Mouse (Mus musculus) CH12.LX (cell line): Measurements from ENCODE around the gene Sepsecs.

ENCODE experiments used
- CTCF ChIP-seq, 2 experiments: IDR thresholded peaks in 1 of 2; conservative IDR thresholded peaks in 1 of 2; 2 replicates each; pipeline ENCODE4 v1.5.1; 2011 to 2012; ENCODE audit warnings: low read depth in 2 of 2, low read length in 2 of 2, improper control_type of control experiment in 1 of 2, inconsistent platforms in 1 of 2, mild to moderate bottlenecking in 1 of 2, moderate library complexity in 1 of 2
- EP300 ChIP-seq: IDR thresholded peaks from 2 replicates; pipeline ENCODE4 v1.6.1; 2011; ENCODE audit warnings: low read length, improper control_type of control experiment
- JUND ChIP-seq: conservative IDR thresholded peaks from 2 replicates; pipeline ENCODE4 v1.6.1; 2011; ENCODE audit warnings: low read depth, low read length, improper control_type of control experiment
- POLR2AphosphoS2 ChIP-seq: IDR thresholded peaks from 2 replicates; pipeline ENCODE4 v1.6.1; 2011; ENCODE audit warnings: low read depth, low read length, improper control_type of control experiment
- ZMIZ1 ChIP-seq: IDR thresholded peaks from 2 replicates; pipeline ENCODE4 v1.6.1; 2012; ENCODE audit warnings: low read depth, mild to moderate bottlenecking, inconsistent platforms, low read length, improper control_type of control experiment
- ZNF384 ChIP-seq: IDR thresholded peaks from 2 replicates; pipeline ENCODE4 v1.6.1; 2012; ENCODE audit warnings: low read depth, low read length, improper control_type of control experiment, inconsistent platforms

- no peak for TF ChIP-seq ZMIZ1
- no peak for TF ChIP-seq POLR2AphosphoS2
- no peak for TF ChIP-seq EP300
- TF ChIP-seq ZNF384: no peak
- no peak for TF ChIP-seq CTCF (conservative IDR thresholded peaks at IDR 0.05 in 1 of 2, IDR thresholded peaks at IDR 0.05 in 1 of 2; ENCODE audit: low read depth in 2 of 2, low read length in 2 of 2)
- no peak for TF ChIP-seq JUND
Measured at GRCm38 (mm10) chr5:52641736-52642135, 27.8 kb downstream of the Sepsecs start.
